Mouse (Mus musculus): Measurements from ENCODE around the gene Ankrd44.

Gene Ankrd44

GRCm38 (mm10) chr1:54706621-54707020 lies 219.6 kb downstream of the Ankrd44 start:
- DNase-seq (ENCODE audit: low spot score), result no peak

GRCm38 (mm10) chr1:54703466-54703865 lies 222.7 kb downstream of the Ankrd44 start:
- DNase-seq (ENCODE audit: low spot score), result no peak

- DNase-seq (ENCODE audit: low spot score), result no peak
Measured at GRCm38 (mm10) chr1:54702918-54703317, 223.3 kb downstream of the Ankrd44 start.

- peak; percentile 71 for DNase-seq (ENCODE audit: low spot score)
Measured at GRCm38 (mm10) chr1:54695396-54695795, 230.8 kb downstream of the Ankrd44 start.

- DNase-seq (ENCODE audit: low spot score), result no peak
Measured at GRCm38 (mm10) chr1:54691824-54692223, 234.4 kb downstream of the Ankrd44 start.

GRCm38 (mm10) chr1:54690291-54690965 lies 235.8 kb downstream of the Ankrd44 start:
- DNase-seq (ENCODE audit: low spot score), result no peak

GRCm38 (mm10) chr1:54688441-54688840 lies 237.7 kb downstream of the Ankrd44 start:
- DNase-seq (ENCODE audit: low spot score), result no peak

GRCm38 (mm10) chr1:54684316-54684715 lies 241.9 kb downstream of the Ankrd44 start:
- DNase-seq (ENCODE audit: low spot score), result no peak

GRCm38 (mm10) chr1:54679556-54679955 lies 246.6 kb downstream of the Ankrd44 start:
- no peak for DNase-seq (ENCODE audit: low spot score)

- no peak for DNase-seq (ENCODE audit: low spot score)
Measured at GRCm38 (mm10) chr1:54678037-54678436, 248.2 kb downstream of the Ankrd44 start.

GRCm38 (mm10) chr1:54675478-54675877 lies 250.7 kb downstream of the Ankrd44 start:
- no peak for DNase-seq (ENCODE audit: low spot score)

GRCm38 (mm10) chr1:54667991-54668390 lies 258.2 kb downstream of the Ankrd44 start:
- DNase-seq (ENCODE audit: low spot score), result no peak

- peak; percentile 91 for DNase-seq (ENCODE audit: low spot score)
Measured at GRCm38 (mm10) chr1:54665582-54666405, 260.4 kb downstream of the Ankrd44 start.

- no peak for DNase-seq (ENCODE audit: low spot score)
Measured at GRCm38 (mm10) chr1:54665095-54665494, 261.1 kb downstream of the Ankrd44 start.

- no peak for DNase-seq (ENCODE audit: low spot score)
Measured at GRCm38 (mm10) chr1:54660674-54661073, 265.5 kb downstream of the Ankrd44 start.

- no peak for DNase-seq (ENCODE audit: low spot score)
Measured at GRCm38 (mm10) chr1:54658558-54658957, 267.6 kb downstream of the Ankrd44 start.

- DNase-seq (ENCODE audit: low spot score), result no peak
Measured at GRCm38 (mm10) chr1:54648237-54648636, 277.9 kb downstream of the Ankrd44 start.

- peak; percentile 48 for DNase-seq (ENCODE audit: low spot score)
Measured at GRCm38 (mm10) chr1:54647335-54647745, 278.8 kb downstream of the Ankrd44 start.

GRCm38 (mm10) chr1:54640184-54640795 lies 285.9 kb downstream of the Ankrd44 start:
- no peak for DNase-seq (ENCODE audit: low spot score)

GRCm38 (mm10) chr1:54639506-54640078 lies 286.6 kb downstream of the Ankrd44 start:
- no peak for DNase-seq (ENCODE audit: low spot score)

- DNase-seq (ENCODE audit: low spot score), result no peak
Measured at GRCm38 (mm10) chr1:54639076-54639475, 287.1 kb downstream of the Ankrd44 start.

- no peak for DNase-seq (ENCODE audit: low spot score)
Measured at GRCm38 (mm10) chr1:54637340-54637739, 288.8 kb downstream of the Ankrd44 start.

- no peak for DNase-seq (ENCODE audit: low spot score)
Measured at GRCm38 (mm10) chr1:54629106-54629505, 297.1 kb downstream of the Ankrd44 start.

Data from adipocyte (in vitro differentiated cells).